Mouse (Mus musculus) megakaryocyte-erythroid progenitor cell, adult 5-6 weeks (primary cell): ENCODE measurements around the gene Polg2. TPM values are rescaled to one million over a fixed set of nuclear protein-coding genes. Genes with fewer than 3 reads are reported as not detected.
"Not testable (repeated sequence)": the region's sequence is repeated elsewhere in the genome, so short reads cannot be mapped to it uniquely, and the experiment has no call there.

Experiments
- ATAC-seq: replicated peaks from 2 replicates; pipeline ENCODE4 v1.8.0; 2016; ENCODE audit warnings: mild to moderate bottlenecking, inconsistent platforms; ENCODE audit not compliant: severe bottlenecking, poor library complexity, low FRiP score, low TSS enrichment
- total RNA-seq, 2 experiments: library from RNA; stranded (forward) in 1 of 2; stranded (reverse) in 1 of 2; fragments of 200-1000, 215-1000 nt in 1 of 2; fragments of >200 nt in 1 of 2; fragmentation: Nextera tagmentation in 1 of 2; gene quantifications; 2 replicates each; pipeline ENCODE4 v1.2.3; 2014 to 2017

The Polg2 gene
- 6.8 and 15.3 TPM in 2 replicates for total RNA-seq (2014; fragmentation: Nextera tagmentation)
- total RNA-seq (2017) = 16.4 and 18.1 TPM in 2 replicates

GRCm38 (mm10) chr11:106779388-106780088, at the start of gene Polg2:
Gene Polg2, minus strand, starts transcription at chr11:106779537.
- peak; percentile 86 for ATAC-seq

- no peak for ATAC-seq
These were observed 48.7 kb upstream of the Polg2 start for GRCm38 (mm10) chr11:106828079-106828478.

DNA sequence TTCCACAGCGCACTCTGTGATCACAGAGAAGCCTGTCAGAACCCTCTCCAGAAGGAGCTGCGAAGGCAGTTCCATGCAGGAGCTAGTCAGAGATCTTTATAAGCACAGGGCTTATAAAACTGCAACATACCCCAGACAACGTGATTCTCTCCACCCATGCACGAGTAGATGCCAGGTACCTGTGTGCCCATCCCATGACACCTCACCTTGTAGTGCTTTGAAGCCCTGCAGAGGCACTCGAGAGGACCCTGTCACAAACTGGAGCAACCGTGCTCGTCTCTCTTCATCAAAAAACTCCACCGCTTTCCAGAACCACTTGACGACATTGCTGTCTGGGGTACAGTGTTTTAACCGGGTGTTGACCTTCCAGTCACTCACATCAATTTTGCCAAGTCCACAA, 45.1 kb upstream of the Polg2 start:
- no peak for ATAC-seq

- ATAC-seq = no peak
These were observed 44.4 kb upstream of the Polg2 start for GRCm38 (mm10) chr11:106823741-106824140.

- no peak for ATAC-seq
These were observed 43.6 kb upstream of the Polg2 start for GRCm38 (mm10) chr11:106822911-106823310.

DNA sequence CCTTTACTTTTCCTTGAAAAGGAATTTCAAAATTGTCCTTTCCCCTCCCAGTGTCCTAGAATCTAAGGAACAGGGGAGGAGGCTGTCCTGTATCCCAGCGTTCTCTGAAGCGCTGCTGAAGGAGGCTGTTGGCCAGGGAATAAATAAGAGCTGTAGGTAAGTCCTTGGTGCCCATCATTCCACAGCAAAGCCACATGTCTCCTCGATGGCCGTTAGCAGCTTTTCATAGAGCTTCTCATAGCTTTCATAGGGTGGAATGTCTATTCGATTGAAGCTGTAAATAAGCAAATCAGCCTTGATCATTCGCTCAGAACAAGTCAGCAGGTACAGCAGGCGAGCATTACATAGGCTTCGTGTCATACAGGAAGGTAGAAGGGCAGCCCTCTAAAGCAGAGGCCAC, 43.2 kb upstream of the Polg2 start:
- no peak for ATAC-seq

- no peak for ATAC-seq
These were observed 42.1 kb upstream of the Polg2 start for GRCm38 (mm10) chr11:106821397-106821796.

DNA sequence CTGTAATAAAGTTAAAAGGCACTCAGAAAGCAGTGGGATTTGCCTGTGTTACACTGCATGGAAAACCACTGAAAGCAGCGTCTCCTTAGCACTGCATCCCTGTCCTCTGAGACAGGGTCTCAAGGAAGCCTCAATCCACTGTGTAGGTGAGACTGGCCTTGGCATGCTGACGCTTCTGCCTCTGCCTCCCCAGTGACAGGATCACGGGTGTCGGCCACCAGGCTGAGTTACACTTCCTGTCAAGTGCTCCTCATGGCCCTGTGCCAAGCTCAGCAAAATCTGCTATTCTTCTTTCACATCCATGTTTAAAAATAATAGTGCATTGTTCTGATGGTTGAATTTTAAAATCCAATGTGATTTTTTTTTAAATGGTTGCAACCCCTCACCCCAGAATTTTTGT, 41.6 kb upstream of the Polg2 start:
- ATAC-seq = no peak

- no peak for ATAC-seq
These were observed 40.9 kb upstream of the Polg2 start for GRCm38 (mm10) chr11:106820252-106820651.

- no peak for ATAC-seq
These were observed 40.3 kb upstream of the Polg2 start for GRCm38 (mm10) chr11:106819595-106819994.

- no peak for ATAC-seq
These were observed 39.0 kb upstream of the Polg2 start for GRCm38 (mm10) chr11:106818341-106818740.

DNA sequence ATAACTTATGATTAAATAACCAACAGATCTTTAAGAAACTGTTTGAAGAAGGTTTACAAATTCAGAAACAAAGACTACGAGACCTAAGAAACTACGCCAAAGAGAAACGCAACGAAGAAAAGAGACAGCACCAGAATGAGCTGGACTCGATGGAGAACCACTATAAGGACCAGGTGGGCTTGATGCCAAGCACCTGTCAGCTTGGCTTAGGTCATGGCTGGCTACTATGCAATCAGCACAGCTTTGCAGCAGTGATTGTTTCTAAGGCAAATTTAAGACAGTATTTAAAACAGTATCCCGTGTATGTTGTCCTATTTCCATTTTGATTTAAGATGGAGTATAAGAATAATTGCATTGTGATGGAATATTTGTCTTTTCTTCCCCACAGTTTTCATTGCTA, 38.5 kb upstream of the Polg2 start:
- no peak for ATAC-seq

DNA sequence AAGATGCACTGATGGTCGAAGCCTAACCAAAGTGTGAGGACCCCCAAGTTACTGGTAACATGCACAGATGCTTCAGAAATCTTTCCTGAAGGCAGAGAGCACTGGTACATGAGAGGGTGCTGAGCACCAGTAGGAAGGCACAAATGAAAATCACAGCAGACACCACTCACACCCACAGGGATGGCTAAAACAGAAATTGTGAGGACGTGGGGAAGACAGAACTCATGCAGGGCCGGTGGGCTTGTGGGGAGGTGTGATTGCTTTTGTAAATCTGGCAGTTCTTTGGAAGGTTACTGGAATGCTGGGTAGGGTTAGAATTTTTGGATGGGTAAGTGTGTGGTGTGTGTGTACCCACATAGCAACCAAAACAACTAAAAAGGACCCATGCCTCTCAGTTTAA, 37.8 kb upstream of the Polg2 start:
- ATAC-seq = no peak

DNA sequence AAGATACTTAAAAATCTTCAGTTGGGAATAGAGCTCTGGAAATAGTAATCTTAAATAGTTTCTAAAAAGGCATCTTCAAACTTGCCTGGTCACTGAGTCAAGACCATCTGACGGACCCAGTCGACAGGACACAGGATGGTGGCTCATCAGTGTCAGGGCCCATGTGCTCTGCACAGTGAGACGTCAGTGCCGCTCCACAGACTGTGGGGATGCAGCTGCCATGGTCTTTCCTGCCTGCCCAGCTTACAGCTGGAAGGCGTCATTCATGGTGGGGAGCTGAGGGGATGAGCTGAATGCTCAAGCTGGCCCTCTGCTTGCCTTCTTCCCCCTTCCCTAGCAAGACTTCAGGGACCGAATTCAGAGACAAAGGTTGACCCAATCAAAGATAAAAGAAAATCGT, 37.0 kb upstream of the Polg2 start:
- no peak for ATAC-seq

DNA sequence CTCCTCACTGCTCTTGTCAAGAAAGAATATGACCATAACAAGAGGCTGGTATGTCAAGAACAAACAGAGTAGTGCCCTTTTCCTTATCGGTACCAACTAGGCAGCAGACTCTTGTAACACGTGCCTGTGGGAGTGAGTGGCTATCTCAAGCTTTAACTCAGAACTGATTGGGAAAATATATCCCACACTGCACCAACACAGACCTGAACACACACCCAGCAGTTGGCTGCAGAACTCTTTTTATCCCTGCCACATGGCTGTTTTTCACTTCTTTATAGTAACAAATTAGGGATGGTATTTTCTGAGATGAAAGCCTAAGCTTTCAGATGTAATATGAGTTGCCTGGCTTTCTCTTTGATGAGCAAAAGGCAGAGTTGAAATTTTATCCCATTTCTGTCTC, 36.4 kb upstream of the Polg2 start:
- no peak for ATAC-seq

DNA sequence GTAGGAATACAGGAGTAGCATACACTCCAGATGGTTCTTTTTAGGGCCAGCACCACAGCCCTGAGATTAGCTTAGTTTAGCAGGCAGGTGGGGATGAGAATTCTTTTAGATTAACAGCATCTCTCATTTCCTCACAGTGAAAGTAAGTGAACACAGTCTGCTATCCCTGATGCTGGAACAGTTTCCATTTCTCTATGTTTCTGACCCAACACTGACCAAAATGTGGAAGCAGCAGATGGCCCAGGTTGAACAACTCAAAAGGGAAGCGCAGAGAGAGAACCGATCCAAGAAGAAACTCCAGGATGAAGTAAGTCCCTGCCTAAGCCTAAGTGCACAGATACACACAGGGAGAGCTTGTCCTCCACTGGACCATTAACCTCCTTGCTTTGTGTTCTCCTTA, 36.0 kb upstream of the Polg2 start:
- no peak for ATAC-seq

DNA sequence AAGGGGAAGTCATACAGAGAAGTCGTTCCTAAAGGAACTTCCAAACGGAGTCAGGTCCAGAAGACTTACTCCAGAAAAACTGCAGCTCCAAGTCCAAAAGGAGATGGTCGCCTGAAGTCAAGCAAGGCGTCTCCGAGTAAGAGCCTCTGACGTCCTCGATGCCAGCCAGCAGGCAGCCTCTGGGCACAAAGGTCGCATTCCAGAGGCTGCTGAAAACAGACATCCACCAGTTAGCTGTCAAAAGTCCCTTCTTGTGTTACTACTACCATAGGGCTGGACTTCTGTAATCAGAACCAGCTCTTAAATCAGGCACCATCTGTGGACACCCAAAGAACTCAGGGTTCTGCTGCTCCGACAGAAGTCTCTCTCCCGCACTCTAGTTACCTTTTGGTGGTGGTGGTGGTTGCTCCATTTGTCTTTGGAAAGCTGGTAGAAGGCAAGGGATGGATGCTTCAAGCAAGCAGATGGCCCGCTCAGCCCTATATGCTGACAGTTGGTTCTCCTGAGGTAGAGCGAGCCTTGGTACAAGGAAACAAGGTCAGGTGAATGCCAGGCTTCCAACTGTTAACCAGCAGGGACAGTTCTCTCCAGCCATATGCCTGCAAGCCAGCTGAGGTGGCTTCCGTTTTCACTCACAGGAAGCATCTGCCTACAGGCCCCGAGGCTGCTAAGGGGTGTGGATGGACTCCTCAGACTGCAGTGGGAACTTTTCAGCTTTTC, 35.4 kb upstream of the Polg2 start:
- no peak for ATAC-seq

- no peak for ATAC-seq
These were observed 33.2 kb upstream of the Polg2 start for GRCm38 (mm10) chr11:106812410-106813136.

- not testable (repeated sequence) for ATAC-seq
These were observed 28.1 kb upstream of the Polg2 start for GRCm38 (mm10) chr11:106807442-106807841.

DNA sequence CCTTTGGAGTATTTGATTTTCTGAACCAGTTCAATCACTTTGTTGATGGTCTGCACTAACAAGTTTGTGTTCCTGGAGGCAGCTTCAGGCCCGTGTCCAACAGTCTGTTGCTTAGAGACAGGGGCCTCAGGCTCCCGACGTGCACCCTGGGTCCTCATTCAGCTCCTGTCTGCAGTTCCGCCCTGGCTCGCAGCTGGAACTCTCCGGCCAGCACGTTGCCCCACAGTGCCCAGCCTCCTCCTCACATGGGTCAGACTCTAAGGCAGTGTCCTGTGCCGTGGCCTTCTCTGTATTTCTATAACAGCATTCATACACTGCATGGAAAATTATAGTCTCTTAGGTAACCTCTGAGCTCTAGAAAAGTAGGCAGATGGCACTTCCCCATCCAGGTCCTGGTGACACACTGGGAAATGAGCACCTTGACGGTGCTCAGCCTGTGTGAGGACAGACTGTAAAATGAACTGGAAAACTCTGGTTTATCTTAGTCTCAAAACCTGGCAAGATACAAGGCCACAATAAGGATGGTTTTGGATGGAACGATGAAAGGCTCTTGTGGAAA, 22.8 kb upstream of the Polg2 start:
- ATAC-seq = no peak
